Mouse (Mus musculus) liver, postnatal 0 days (tissue): ENCODE results near the gene Mcm9. TPM values are rescaled to one million over a fixed set of nuclear protein-coding genes. Genes with fewer than 3 reads are reported as not detected.
A peak's percentile ranks its signal among the peaks of the same experiment; 100 is the strongest.

ENCODE experiments used
- ATAC-seq: fragments of 200-750 bp; cut with Nextera tagmentation; 2 replicates; pipeline ENCODE4 v1.8.0; 2017; ENCODE audit warnings: mild to moderate bottlenecking, moderate library complexity
- DNase-seq: peaks from one replicate; pipeline ENCODE4 v3.0.0-alpha.2; 2016
- H3K27ac ChIP-seq: fragments of 300-500 bp; sonication (generic); 2 replicates; pipeline ENCODE4 v1.5.1; 2014; ENCODE audit warnings: antibody characterized with exemption, moderate library complexity, mild to moderate bottlenecking, low read depth
- H3K27me3 ChIP-seq: fragments of 300-500 bp; sonication (generic); 2 replicates; pipeline ENCODE4 v1.6.1; 2014; ENCODE audit warnings: low read length, control low read depth, mixed read lengths; ENCODE audit not compliant: insufficient read depth
- H3K36me3 ChIP-seq: fragments of 300-500 bp; sonication (generic); replicated peaks from 2 replicates; pipeline ENCODE4 v1.6.1; 2014; ENCODE audit warnings: mild to moderate bottlenecking, control low read depth, low read length, moderate library complexity, mixed read lengths; ENCODE audit not compliant: insufficient read depth
- H3K4me1 ChIP-seq: fragments of 300-500 bp; sonication (generic); 2 replicates; pipeline ENCODE4 v1.6.1; 2014; ENCODE audit warnings: antibody characterized with exemption, mild to moderate bottlenecking, control low read depth; ENCODE audit not compliant: insufficient read depth
- H3K4me2 ChIP-seq: fragments of 300-500 bp; sonication (generic); 2 replicates; pipeline ENCODE4 v1.6.1; 2014; ENCODE audit warnings: low read depth, mild to moderate bottlenecking, low read length, moderate library complexity, mixed read lengths
- H3K4me3 ChIP-seq: fragments of 300-500 bp; sonication (generic); 2 replicates; pipeline ENCODE4 v1.5.1; 2014; ENCODE audit warnings: low read depth, low read length
- H3K9ac ChIP-seq: fragments of 300-500 bp; sonication (generic); replicated peaks from 2 replicates; pipeline ENCODE4 v1.6.1; 2014; ENCODE audit warnings: mild to moderate bottlenecking, moderate library complexity
- H3K9me3 ChIP-seq: fragments of 300-500 bp; sonication (generic); 2 replicates; pipeline ENCODE4 v1.6.1; 2016; ENCODE audit warnings: mild to moderate bottlenecking, control low read depth, low read length, mixed read lengths
- CTCF ChIP-seq: sonication (generic); IDR thresholded peaks from 2 replicates; pipeline ENCODE4 v1.5.1; 2016; ENCODE audit warnings: antibody characterized with exemption, low read depth
- EP300 ChIP-seq: IDR thresholded peaks from 2 replicates; pipeline ENCODE4 v1.6.1; 2016; ENCODE audit warnings: antibody characterized with exemption, low read depth, mild to moderate bottlenecking
- WGBS: fragments of 180-500 bp; shearing (Covaris S2); extraction: QIAGEN DNeasy Blood & Tissue Kit; methylation state at CpG from one replicate; pipeline ENCODE4 v1.1.7; 2014; ENCODE audit not compliant: insufficient replicate concordance; 5-methylcytosine and 5-hydroxymethylcytosine counted together
- polyA plus RNA-seq: library from polyadenylated mRNA; unstranded; fragments of >200 nt; fragmentation: Nextera tagmentation; extraction: Ambion mirVana; gene quantifications from 2 replicates; pipeline ENCODE4 v1.2.1, GENCODE M21; 2015

The Mcm9 gene
- polyA plus RNA-seq, 1 experiment from 2014 or later = 3.0 TPM

- WGBS = 70% methylated on average over 14 of the region's 14 CpGs
- Histone ChIP-seq H3K36me3 (no peaks in the 10 kb centered on the region), H3K27ac (no peak overlapping the region), H3K4me1 (no peaks in the 10 kb centered on the region), H3K9ac (no peak overlapping the region), H3K27me3 (no peaks in the 10 kb centered on the region), H3K4me3 (no peak overlapping the region), H3K9me3 (no peaks in the 10 kb centered on the region), H3K4me2 (no peak overlapping the region)
- ATAC-seq (no peak), DNase-seq (no peak)
- TF ChIP-seq EP300 (no peak), CTCF (no peak)
These were observed 110.9 kb downstream of the Mcm9 start for GRCm38 (mm10) chr10:53519068-53519954.

DNA sequence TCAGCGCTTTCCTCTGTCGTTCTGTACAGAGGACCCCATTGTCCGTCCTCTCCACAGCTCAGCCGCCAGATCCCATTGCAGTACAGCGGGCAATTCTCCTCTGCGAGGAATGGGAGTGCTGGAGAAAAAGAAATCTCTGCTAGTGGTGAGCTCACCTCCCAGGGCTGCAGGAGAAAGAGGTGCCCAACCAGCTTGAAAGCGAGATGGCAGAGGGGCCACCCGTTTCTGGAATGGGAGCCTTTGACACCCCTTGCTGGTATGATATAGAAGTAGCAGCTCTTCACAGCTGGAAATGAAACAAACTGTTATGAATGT, 111.7 kb downstream of the Mcm9 start:
- no peak overlapping the region for H3K27ac ChIP-seq
- no peak for ATAC-seq
- TF ChIP-seq EP300 (no peak), CTCF (no peak)

DNA sequence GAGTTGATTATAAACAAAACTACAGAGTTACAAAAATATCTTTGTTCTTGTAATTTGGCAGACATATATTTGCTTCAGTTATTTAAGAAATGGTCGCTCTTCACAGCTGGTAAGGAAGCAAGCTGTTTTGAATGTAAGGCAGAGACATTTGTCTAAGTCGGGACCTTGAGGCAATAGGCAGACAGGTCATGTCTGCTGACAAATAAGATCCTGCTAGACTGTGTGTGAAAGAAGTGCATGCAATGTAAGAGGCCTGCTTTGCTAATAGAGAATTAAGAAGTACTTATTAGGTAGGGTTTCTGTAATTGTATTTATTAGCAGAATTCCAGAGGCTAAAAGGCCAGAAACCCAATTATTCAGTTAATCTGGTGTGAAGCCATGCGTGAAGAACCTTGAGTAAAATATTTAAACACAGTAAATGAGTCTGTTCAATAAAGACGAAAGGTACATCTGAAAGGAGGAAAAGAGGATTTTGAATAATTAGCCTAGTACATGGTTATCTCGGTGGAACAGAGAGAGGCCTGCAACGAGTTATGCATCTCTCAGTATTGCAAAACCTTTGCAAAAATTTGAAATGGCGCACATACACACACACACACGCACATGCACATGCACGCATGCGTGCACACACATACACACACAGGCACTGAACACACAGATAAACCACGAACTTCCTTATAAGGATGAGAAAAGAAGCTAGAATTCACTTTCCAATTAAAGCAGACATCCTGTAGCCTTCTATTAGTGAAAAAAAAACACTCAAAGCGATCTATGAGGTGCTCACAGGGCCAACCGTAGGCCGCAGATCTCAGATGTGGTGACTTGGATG, 112.3 kb downstream of the Mcm9 start:
- no peak overlapping the region for H3K4me3 ChIP-seq
- no peaks in the 10 kb centered on the region for H3K9me3 ChIP-seq
- H3K36me3 ChIP-seq = no peaks in the 10 kb centered on the region
- no peak overlapping the region for H3K4me2 ChIP-seq
- DNase-seq (no peak), ATAC-seq (no peak)
- H3K27ac ChIP-seq = no peak overlapping the region
- 76% methylated on average over 14 of the region's 14 CpGs for WGBS
- no peak for TF ChIP-seq EP300
- no peak for TF ChIP-seq CTCF
- no peaks in the 10 kb centered on the region for H3K27me3 ChIP-seq
- no peak overlapping the region for H3K9ac ChIP-seq
- no peaks in the 10 kb centered on the region for H3K4me1 ChIP-seq

More for the DNA sequence above, 111.7 kb downstream of the Mcm9 start:
- Histone ChIP-seq H3K4me3 (no peak overlapping the region), H3K9me3 (no peaks in the 10 kb centered on the region), H3K27me3 (no peaks in the 10 kb centered on the region), H3K4me2 (no peak overlapping the region), H3K36me3 (no peaks in the 10 kb centered on the region), H3K9ac (no peak overlapping the region), H3K4me1 (no peaks in the 10 kb centered on the region)
- WGBS = 75% methylated on average over 8 of the region's 8 CpGs
- no peak for DNase-seq

DNA sequence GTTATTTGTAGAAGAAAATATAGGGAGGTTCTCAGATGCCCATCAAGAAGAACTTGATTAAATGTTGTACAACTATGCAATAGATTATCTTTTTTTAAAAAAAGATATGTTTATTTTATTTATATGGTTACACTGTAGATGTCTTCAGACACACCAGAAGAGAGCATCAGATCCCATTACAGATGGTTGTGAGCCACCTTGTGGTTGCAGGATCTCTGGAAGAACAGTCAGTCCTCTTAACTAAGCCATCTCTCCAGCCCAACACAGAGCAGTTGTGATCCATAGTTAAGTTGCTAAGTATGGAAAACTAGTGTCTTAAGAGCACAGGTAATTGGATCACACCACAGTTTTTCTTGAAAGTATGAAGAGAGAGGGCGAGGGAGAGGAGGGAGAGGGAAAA, 117.7 kb downstream of the Mcm9 start:
- 100% methylated on average over 1 of the region's 1 CpGs for WGBS
- Histone ChIP-seq H3K27me3 (no peaks in the 10 kb centered on the region), H3K27ac (no peak overlapping the region), H3K4me1 (no peaks in the 10 kb centered on the region), H3K4me3 (no peak overlapping the region), H3K4me2 (no peak overlapping the region), H3K36me3 (no peaks in the 10 kb centered on the region), H3K9me3 (no peaks in the 10 kb centered on the region), H3K9ac (no peak overlapping the region)
- DNase-seq = no peak
- no peak for ATAC-seq
- TF ChIP-seq EP300 (no peak), CTCF (0 out of 2 replicates have a peak, but pooled peaks have one; percentile 8)

DNA sequence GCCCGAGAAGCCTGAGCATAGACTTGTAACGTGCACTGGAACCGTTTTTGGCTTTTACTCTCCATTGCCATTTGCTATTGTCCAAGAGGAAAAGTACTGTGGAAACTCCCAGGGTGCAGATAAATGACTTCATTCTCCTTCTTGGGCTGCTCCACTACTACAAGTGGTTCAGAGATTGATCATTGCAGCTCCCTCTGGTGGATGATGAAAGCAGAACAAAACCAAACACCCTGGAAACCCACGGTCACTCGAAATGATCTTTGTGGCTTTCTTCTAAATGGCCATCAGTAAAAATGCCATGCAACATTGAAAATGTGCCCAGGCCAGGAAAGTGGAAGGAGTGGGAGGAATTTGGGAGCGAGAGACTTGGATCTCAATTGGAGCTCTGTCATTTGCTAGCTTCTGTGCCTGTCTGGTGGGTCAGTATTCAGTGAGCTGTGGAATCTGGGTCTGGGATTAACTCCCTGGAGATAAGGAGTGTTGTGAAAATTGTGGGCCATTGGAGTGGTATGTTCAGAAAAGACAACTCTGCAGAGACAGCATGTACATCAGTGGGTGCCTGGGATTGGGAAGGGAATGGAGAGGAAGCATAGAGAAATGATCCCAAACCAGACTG, 121.0 kb downstream of the Mcm9 start:
- H3K9me3 ChIP-seq = no peaks in the 10 kb centered on the region
- 27% methylated on average over 6 of the region's 6 CpGs for WGBS
- DNase-seq (peak; percentile 27), ATAC-seq (peak; percentile 54)
- peak overlapping the region; percentile 49 for H3K4me2 ChIP-seq
- no peak overlapping the region for H3K4me3 ChIP-seq
- H3K9ac ChIP-seq = no peak overlapping the region
- H3K27me3 ChIP-seq = no peaks in the 10 kb centered on the region
- no peaks in the 10 kb centered on the region for H3K36me3 ChIP-seq
- no peaks in the 10 kb centered on the region for H3K4me1 ChIP-seq
- TF ChIP-seq CTCF (peak; percentile 77), EP300 (no peak)
- no peak overlapping the region for H3K27ac ChIP-seq

DNA sequence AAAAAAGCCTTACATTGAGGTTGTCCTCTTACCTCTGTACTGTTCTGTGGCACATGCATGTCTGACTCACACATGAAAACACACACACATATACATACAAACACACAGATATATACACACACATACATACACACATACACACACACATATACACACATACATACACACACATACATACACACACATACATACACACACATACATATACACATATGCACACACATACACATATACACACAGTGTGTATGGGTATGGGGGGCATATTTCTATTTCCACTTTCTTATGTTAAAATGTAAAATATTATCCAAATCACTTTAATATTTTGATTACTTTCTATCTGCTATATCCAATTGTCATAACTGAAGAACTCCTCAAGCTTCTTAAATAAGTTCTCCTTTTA, 121.6 kb downstream of the Mcm9 start:
- H3K4me1 ChIP-seq = no peaks in the 10 kb centered on the region; the same call in 1 of the 2 replicates
- no peaks in the 10 kb centered on the region for H3K9me3 ChIP-seq
- H3K27ac ChIP-seq = no peak overlapping the region
- no peaks in the 10 kb centered on the region for H3K36me3 ChIP-seq
- ATAC-seq = no peak
- no peak overlapping the region for H3K4me2 ChIP-seq
- TF ChIP-seq EP300 (no peak), CTCF (no peak)
- no peak for DNase-seq
- H3K27me3 ChIP-seq = no peaks in the 10 kb centered on the region
- H3K4me3 ChIP-seq = no peak overlapping the region
- no peak overlapping the region for H3K9ac ChIP-seq
